Mouse (Mus musculus) heart, adult 2 months (tissue): ENCODE measurements around the gene Gpr152.

Experiments
- CTCF ChIP-seq: fragments of 200-600 bp; IDR thresholded peaks from 2 replicates; pipeline ENCODE4 v1.8.1; 2022; ENCODE audit warnings: antibody characterized with exemption, mild to moderate bottlenecking, moderate library complexity
- EP300 ChIP-seq: fragments of 200-500 bp; IDR thresholded peaks from 2 replicates; pipeline ENCODE4 v1.6.1; 2011; ENCODE audit warnings: low read depth, low read length, control low read depth; ENCODE audit not compliant: insufficient read depth
- POLR2A ChIP-seq: fragments of 200-500 bp; IDR thresholded peaks from 2 replicates; pipeline ENCODE4 v1.6.1; 2011; ENCODE audit warnings: mild to moderate bottlenecking, low read depth, low read length, control low read depth; ENCODE audit not compliant: insufficient read depth

DNA sequence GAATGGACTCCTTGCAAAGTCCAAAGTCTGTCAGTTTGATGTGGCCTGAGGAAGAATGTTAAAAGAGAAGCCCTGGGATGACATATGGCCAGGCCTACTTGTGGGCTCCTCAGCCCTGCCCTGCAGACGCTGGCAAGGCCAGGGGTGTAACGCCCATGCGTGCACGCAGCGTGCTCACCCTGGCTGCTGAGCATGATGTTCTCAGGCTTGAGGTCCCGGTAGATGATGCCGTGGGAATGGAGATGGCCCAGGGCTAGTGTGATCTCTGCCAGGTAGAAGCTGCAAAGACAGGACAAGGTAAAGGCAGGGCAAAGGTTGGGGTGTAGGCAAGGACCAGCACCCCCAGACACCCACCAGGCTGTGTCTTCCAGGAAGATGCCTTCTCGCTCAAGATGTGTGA lies 19.5 kb downstream of the Gpr152 start:
- TF ChIP-seq CTCF = no peak
- no peak for TF ChIP-seq POLR2A
- TF ChIP-seq EP300 = no peak
